10 mouse cellular contexts compared by ENCODE assay signal in the genomic region with DNA sequence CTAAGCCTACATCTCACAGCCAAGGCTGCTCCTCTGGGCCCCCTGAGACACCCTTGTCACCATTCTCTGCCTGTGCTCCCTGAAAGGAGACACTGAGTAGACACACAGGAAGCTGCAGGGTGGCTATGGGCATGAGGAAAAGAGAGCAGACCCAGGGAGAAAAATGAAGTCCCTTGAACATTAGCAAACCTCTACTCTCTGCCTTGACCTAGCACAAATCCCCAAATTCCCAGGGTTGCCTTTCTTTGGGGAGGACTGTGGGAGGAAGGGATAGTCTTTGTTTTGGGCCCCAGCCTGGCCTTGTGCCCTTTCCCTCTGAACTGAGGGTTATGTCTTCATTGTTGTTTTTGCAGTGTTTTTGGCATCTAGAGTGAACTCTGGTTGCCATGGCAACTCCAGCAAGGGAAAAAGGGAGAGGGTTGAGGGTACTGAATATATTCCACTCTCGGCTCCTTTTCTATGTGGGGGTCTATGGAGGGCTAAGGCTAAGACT. TPM values are rescaled to one million over a fixed set of nuclear protein-coding genes. Genes with fewer than 3 reads are reported as not detected.
DNase-seq lines count a peak whose midpoint lies in the region; ATAC-seq and TF ChIP-seq lines count a peak whose summit lies in the region.
"Had no signal": no experiment of that assay in that cellular context is flagged by ENCODE, and none has a peak within 500 bp of the region (broad histone marks: within the 10 kb centered on the region; RNA-seq: fewer than 3 reads in every experiment).

No protein-coding gene starts in this region.

- no peaks in the 10 kb centered on the region for H3K36me3 ChIP-seq in forebrain, embryonic 12.5 days (replicated peaks)

- H3K4me2 ChIP-seq in forebrain, embryonic 12.5 days: peak overlapping the region; percentile 10; the same call in 1 of the 2 replicates

- H3K27me3 ChIP-seq in forebrain, embryonic 12.5 days: peaks cover 15% of the 10 kb centered on the region; the same call in 1 of the 2 replicates

- DNase-seq in right cerebral cortex, postnatal 4 days: peak; percentile 61
- DNase-seq in right cerebral cortex, postnatal 25 days: no peak
- DNase-seq in mesoderm, embryonic 11.5 days (ENCODE audit: low read depth, low spot score): peak; percentile 57
- DNase-seq in T-cell, adult 2 months (ENCODE audit: low spot score): no peak
- DNase-seq in ovary, postnatal 14 days (ENCODE audit: low spot score): no peak
- DNase-seq: adrenal gland, adult 8-10 months; lung, adult 18-20 months had no signal

- H3K4me1 ChIP-seq in forebrain, embryonic 12.5 days: peaks cover 20% of the 10 kb centered on the region
- peaks cover 17% of the 10 kb centered on the region for H3K4me1 ChIP-seq in olfactory bulb, adult 2 months (ENCODE audit: control insufficient read depth, insufficient read depth, low read length)

- H3K27ac ChIP-seq in forebrain, embryonic 12.5 days: peak overlapping the region; percentile 53; the same call in 1 of the 2 replicates
- H3K27ac ChIP-seq in olfactory bulb, adult 2 months (ENCODE audit: insufficient read depth, low read depth, low read length): peak overlapping the region; percentile 60

- no peak overlapping the region for H3K4me3 ChIP-seq in forebrain, embryonic 12.5 days (replicated peaks)
- H3K4me3 ChIP-seq in olfactory bulb, adult 2 months (ENCODE audit: insufficient read depth, low read depth, low read length): no peak overlapping the region

- TF ChIP-seq POLR2A in olfactory bulb, adult 2 months (IDR thresholded peaks at IDR 0.05; ENCODE audit: insufficient read depth, low read depth, low read length): no peak

- TF ChIP-seq CTCF in olfactory bulb, adult 2 months (IDR thresholded peaks at IDR 0.05; ENCODE audit: insufficient read depth, low read depth, low read length): no peak

- no peaks in the 10 kb centered on the region for H3K9me3 ChIP-seq in forebrain, embryonic 12.5 days

- ATAC-seq in forebrain, embryonic 12.5 days (ENCODE audit: low FRiP score): peak; percentile 73
- ATAC-seq in CD4-positive, CD25-positive, alpha-beta regulatory T cell, adult 4 months: no peak

- WGBS in forebrain, embryonic 12.5 days: 8% methylated on average over 1 of the region's 1 CpGs
- 12% methylated on average over 1 of the region's 1 CpGs for WGBS in olfactory bulb, adult 2 months

- no peak overlapping the region for H3K9ac ChIP-seq in forebrain, embryonic 12.5 days

RNA-seq across cellular contexts. Expression of gene Adcyap1r1, which starts 30.9 kb away (rescaled TPM):
- 13.4 and 15.7 TPM in 2 replicates for polyA plus RNA-seq in forebrain, embryonic 12.5 days (2016; fragmentation: Nextera tagmentation; extraction: Ambion mirVana)
- polyA plus RNA-seq in olfactory bulb, adult 2 months (2012; ENCODE audit: insufficient read depth, insufficient read length, low replicate concordance, missing spikeins): not detected in 2 replicates
- polyA plus RNA-seq in CD4-positive, CD25-positive, alpha-beta regulatory T cell, adult 4 months (2017; shearing (Covaris generic)): not detected

RNA-seq across cellular contexts. Expression of gene Ghrhr, which starts 44.8 kb away (rescaled TPM):
- not detected in 2 replicates for polyA plus RNA-seq in forebrain, embryonic 12.5 days (2016; fragmentation: Nextera tagmentation; extraction: Ambion mirVana)
- polyA plus RNA-seq in olfactory bulb, adult 2 months (2012; ENCODE audit: insufficient read depth, insufficient read length, low replicate concordance, missing spikeins): not detected in 2 replicates
- polyA plus RNA-seq in CD4-positive, CD25-positive, alpha-beta regulatory T cell, adult 4 months (2017; shearing (Covaris generic)): not detected

Comparison
In these comparisons a context has a peak if more than half of its experiments do, and no peak if none do; other contexts are left out.
1. DNase-seq: peak in right cerebral cortex, postnatal 4 days (single experiment) and mesoderm, embryonic 11.5 days (single experiment); none in right cerebral cortex, postnatal 25 days (single experiment), T-cell, adult 2 months (single experiment) and ovary, postnatal 14 days (single experiment).